Mouse (Mus musculus) CD4-positive helper T cell, adult 2 months (primary cell): ENCODE measurements at regions not wholly inside any gene's neighbourhood (a gene's known extent, or its start where the extent isn't known, plus 50 kb on each side); places are given as distances from the start of the nearest gene placed in this dataset.

ENCODE experiments used
- DNase-seq: peaks from one replicate; pipeline ENCODE4 v3.0.0-alpha.2; 2012; ENCODE audit warnings: low read depth, missing footprints, low spot score

GRCm38 (mm10) chrX:152918212-152918611 lies 88.1 kb upstream of the Usp51 start:
- DNase-seq: peak; percentile 16

GRCm38 (mm10) chrX:152926991-152927390 lies 79.3 kb upstream of the Usp51 start:
- DNase-seq: no peak

GRCm38 (mm10) chrX:152946201-152946600 lies 60.1 kb upstream of the Usp51 start:
- DNase-seq: no peak
